Mouse (Mus musculus): ENCODE data around the gene Phf11b.
"Not testable (repeated sequence)": the region's sequence is repeated elsewhere in the genome, so short reads cannot be mapped to it uniquely, and the experiment has no call there.

Phf11b gene

GRCm38 (mm10) chr14:59341189-59341588 lies at the start of gene Phf11b:
Phf11b (minus strand) TSS chr14:59341351.
- DNase-seq (ENCODE audit: low spot score in 2 of 2): not testable (repeated sequence)

- DNase-seq (ENCODE audit: low spot score in 2 of 2): peak; percentile 36 to 52
Observed at GRCm38 (mm10) chr14:59390181-59390580, 49.0 kb upstream of the Phf11b start.

GRCm38 (mm10) chr14:59389532-59389931 lies 48.4 kb upstream of the Phf11b start:
- no peak for DNase-seq (ENCODE audit: low spot score in 2 of 2)

GRCm38 (mm10) chr14:59370348-59371068 lies 29.4 kb upstream of the Phf11b start:
- DNase-seq (ENCODE audit: low spot score in 2 of 2): no peak

GRCm38 (mm10) chr14:59366386-59367105 lies 25.4 kb upstream of the Phf11b start:
- DNase-seq (ENCODE audit: low spot score in 2 of 2): no peak

- peak; percentile 23 to 32 for DNase-seq (ENCODE audit: low spot score in 2 of 2)
Observed at GRCm38 (mm10) chr14:59365244-59365644, 24.1 kb upstream of the Phf11b start, which contains the start of gene Phf11d. Phf11d (minus strand) TSS chr14:59365470.

GRCm38 (mm10) chr14:59339541-59339940 lies 1.6 kb downstream of the Phf11b start:
- DNase-seq (ENCODE audit: low spot score in 2 of 2): no peak

- DNase-seq (ENCODE audit: low spot score in 2 of 2): not testable (repeated sequence)
Observed at GRCm38 (mm10) chr14:59336056-59336455, 5.1 kb downstream of the Phf11b start.

- peak; percentile 41 to 52 for DNase-seq (ENCODE audit: low spot score in 2 of 2)
Observed at GRCm38 (mm10) chr14:59330499-59330898, 10.7 kb downstream of the Phf11b start.

GRCm38 (mm10) chr14:59319970-59320369 lies 21.2 kb downstream of the Phf11b start:
- not testable (repeated sequence) for DNase-seq (ENCODE audit: low spot score in 2 of 2)

GRCm38 (mm10) chr14:59319036-59319435 lies 22.1 kb downstream of the Phf11b start:
- DNase-seq (ENCODE audit: low spot score in 2 of 2): not testable (repeated sequence)

GRCm38 (mm10) chr14:59297391-59297790 lies 43.8 kb downstream of the Phf11b start, which contains the start of gene Phf11a:
Phf11a (minus strand) TSS chr14:59297522.
- DNase-seq (ENCODE audit: low spot score in 2 of 2): not testable (repeated sequence)

- not testable (repeated sequence) for DNase-seq (ENCODE audit: low spot score in 2 of 2)
Observed at GRCm38 (mm10) chr14:59291769-59292168, 49.4 kb downstream of the Phf11b start.

- not testable (repeated sequence) for DNase-seq (ENCODE audit: low spot score in 2 of 2)
Observed at GRCm38 (mm10) chr14:59274961-59275360, 66.2 kb downstream of the Phf11b start.

Measured in right cerebral cortex, postnatal 10 days (tissue).